Mouse (Mus musculus) C2C12 (cell line): ENCODE data around the gene Zfp12.

Experiments used
- CEBPB ChIP-seq: IDR thresholded peaks from one replicate; pipeline ENCODE4 v1.6.1; 2011; ENCODE audit warnings: low read depth, mild to moderate bottlenecking, control low read depth, moderate library complexity
- CTCF ChIP-seq: IDR thresholded peaks from one replicate; pipeline ENCODE4 v1.5.1; 2011; ENCODE audit not compliant: control insufficient read depth, insufficient read depth, insufficient read length
- MAX ChIP-seq: IDR thresholded peaks from one replicate; pipeline ENCODE4 v1.6.1; 2011; ENCODE audit warnings: mild to moderate bottlenecking, control low read depth
- MYOD1 ChIP-seq: IDR thresholded peaks from one replicate; pipeline ENCODE4 v1.6.1; 2011; ENCODE audit warnings: low read depth; ENCODE audit not compliant: control insufficient read depth, insufficient read length
- MYOG ChIP-seq: IDR thresholded peaks from one replicate; pipeline ENCODE4 v1.6.1; 2011; ENCODE audit not compliant: control insufficient read depth, insufficient read length; ENCODE audit errors: extremely low read depth
- USF1 ChIP-seq: IDR thresholded peaks from one replicate; pipeline ENCODE4 v1.6.1; 2011; ENCODE audit warnings: low read depth, mild to moderate bottlenecking, control low read depth, moderate library complexity

- TF ChIP-seq CTCF, result no peak
- TF ChIP-seq MAX, result no peak
- TF ChIP-seq MYOG, result no peak
- TF ChIP-seq USF1, result no peak
- no peak for TF ChIP-seq CEBPB
- TF ChIP-seq MYOD1, result no peak
Observed at GRCm38 (mm10) chr5:143253186-143253880, 18.4 kb downstream of the Zfp12 start.
